Mouse (Mus musculus) kidney, adult 2 months (tissue): ENCODE measurements around the gene Fam83d. TPM values are rescaled to one million over a fixed set of nuclear protein-coding genes. Genes with fewer than 3 reads are reported as not detected.
A peak's percentile ranks its signal among the peaks of the same experiment; 100 is the strongest.

Experiments used
- DNase-seq: peaks from one replicate; pipeline ENCODE4 v3.0.0; 2021
- H3K27ac ChIP-seq: fragments of 200-500 bp; 2 replicates; pipeline ENCODE4 v1.5.1; 2012; ENCODE audit warnings: low read depth, low read length, control low read depth, inconsistent platforms; ENCODE audit not compliant: insufficient read depth
- H3K27me3 ChIP-seq: fragments of 200-500 bp; replicated peaks from 2 replicates; pipeline ENCODE4 v1.6.1; 2012; ENCODE audit warnings: mild to moderate bottlenecking, moderate library complexity, low read length, inconsistent platforms; ENCODE audit not compliant: control insufficient read depth, insufficient read depth
- H3K36me3 ChIP-seq: fragments of 200-500 bp; 2 replicates; pipeline ENCODE4 v1.6.1; 2012; ENCODE audit warnings: mild to moderate bottlenecking, moderate library complexity, low read length, inconsistent platforms; ENCODE audit not compliant: control insufficient read depth, insufficient read depth
- H3K4me1 ChIP-seq: fragments of 200-500 bp; 2 replicates; pipeline ENCODE4 v1.6.1; 2011; ENCODE audit warnings: low read length; ENCODE audit not compliant: control insufficient read depth, insufficient read depth
- H3K4me3 ChIP-seq: fragments of 200-500 bp; 2 replicates; pipeline ENCODE4 v1.5.1; 2011; ENCODE audit warnings: mild to moderate bottlenecking, low read depth, low read length, control low read depth; ENCODE audit not compliant: insufficient read depth
- CTCF ChIP-seq: fragments of 200-500 bp; conservative IDR thresholded peaks from 2 replicates; pipeline ENCODE4 v1.5.1; 2011; ENCODE audit warnings: low read depth, mild to moderate bottlenecking, control low read depth, low read length, moderate library complexity, mixed read lengths; ENCODE audit not compliant: insufficient read depth, insufficient read length
- POLR2A ChIP-seq: fragments of 200-500 bp; IDR thresholded peaks from one replicate; pipeline ENCODE4 v1.6.1; 2011; ENCODE audit warnings: low read depth, low read length, control low read depth
- WGBS: fragments of 180-500 bp; shearing (Covaris S2); methylation state at CpG from one replicate; pipeline ENCODE4 v1.1.7; 2018; 5-methylcytosine and 5-hydroxymethylcytosine counted together
- polyA plus RNA-seq: library from polyadenylated mRNA; depleted of rRNA; stranded (reverse); fragments of >200 nt; gene quantifications from 2 replicates; pipeline ENCODE4 v1.2.3, GENCODE M21; 2012

Fam83d gene
- polyA plus RNA-seq, 1 experiment = 0.50 TPM

- WGBS = 79% methylated on average over 6 of the region's 6 CpGs
Observed at GRCm38 (mm10) chr2:158726252-158726651, 41.6 kb upstream of the Fam83d start.

GRCm38 (mm10) chr2:158728061-158728815, 39.7 kb upstream of the Fam83d start:
- DNase-seq = no peak
- TF ChIP-seq CTCF (no peak), POLR2A (no peak)
- WGBS = 48% methylated on average over 7 of the region's 7 CpGs
- Histone ChIP-seq H3K36me3 (no peaks in the 10 kb centered on the region), H3K4me1 (peaks cover 3% of the 10 kb centered on the region), H3K27me3 (no peaks in the 10 kb centered on the region), H3K4me3 (no peak overlapping the region), H3K27ac (no peak overlapping the region)

More at GRCm38 (mm10) chr2:158726252-158726651, 41.6 kb upstream of the Fam83d start:
- Histone ChIP-seq H3K36me3 (no peaks in the 10 kb centered on the region), H3K4me1 (peaks cover 14% of the 10 kb centered on the region), H3K27ac (no peak overlapping the region), H3K27me3 (no peaks in the 10 kb centered on the region), H3K4me3 (no peak overlapping the region)
- DNase-seq = no peak
- no peak for TF ChIP-seq POLR2A
- peak; percentile 29; the same call in 1 of the 2 replicates for TF ChIP-seq CTCF

DNA sequence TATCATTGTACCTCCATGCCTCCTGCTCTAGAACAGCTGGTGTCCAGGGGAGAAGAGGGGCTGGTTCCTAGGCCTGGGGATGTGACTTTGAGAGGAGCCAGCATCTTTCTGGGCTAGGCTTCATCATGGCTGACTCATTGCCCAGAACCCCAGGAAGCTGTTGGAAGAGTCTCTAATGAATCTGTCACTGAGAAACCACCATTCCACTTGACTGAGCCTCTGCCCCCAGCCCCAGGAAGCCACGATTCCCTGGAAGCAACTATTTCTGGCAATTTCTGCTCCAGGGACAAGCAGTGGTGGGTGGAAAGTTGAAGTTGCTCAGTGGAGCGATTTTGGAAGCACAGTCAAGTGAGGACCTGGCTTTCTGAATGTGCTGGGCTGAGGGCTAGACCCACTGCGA, 37.0 kb upstream of the Fam83d start:
- no peaks in the 10 kb centered on the region for H3K27me3 ChIP-seq
- TF ChIP-seq CTCF (no peak), POLR2A (no peak)
- peaks cover 20% of the 10 kb centered on the region for H3K4me1 ChIP-seq
- H3K27ac ChIP-seq = no peak overlapping the region
- WGBS = 65% methylated on average over 3 of the region's 3 CpGs
- no peaks in the 10 kb centered on the region for H3K36me3 ChIP-seq
- no peak for DNase-seq
- H3K4me3 ChIP-seq = no peak overlapping the region

DNA sequence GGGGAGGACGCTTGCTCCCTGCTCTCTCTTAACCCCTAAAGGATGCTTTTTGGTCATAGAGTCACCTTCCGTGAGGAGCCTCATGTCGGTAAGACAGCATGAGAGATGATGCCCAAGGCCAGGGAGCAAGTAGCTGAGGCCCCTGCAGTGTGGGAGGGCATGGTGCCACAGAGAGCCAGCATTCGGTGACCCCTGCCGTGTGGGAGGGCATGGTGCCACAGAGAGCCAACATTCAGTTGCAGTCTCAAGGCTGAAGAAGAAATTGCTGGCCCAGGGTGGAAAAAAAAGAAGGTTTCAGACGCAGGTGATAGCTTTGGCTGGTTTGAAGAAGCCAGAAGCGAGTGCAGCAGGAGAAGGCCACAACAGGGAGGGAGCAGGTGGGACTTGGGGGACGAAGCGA, 35.4 kb upstream of the Fam83d start:
- TF ChIP-seq POLR2A (no peak), CTCF (no peak)
- no peak overlapping the region for H3K27ac ChIP-seq

GRCm38 (mm10) chr2:158733136-158733535, 34.8 kb upstream of the Fam83d start:
- Histone ChIP-seq H3K36me3 (no peaks in the 10 kb centered on the region), H3K4me3 (no peak overlapping the region), H3K4me1 (peaks cover 20% of the 10 kb centered on the region), H3K27me3 (no peaks in the 10 kb centered on the region), H3K27ac (peak overlapping the region; percentile 18)
- no peak for DNase-seq
- TF ChIP-seq CTCF = no peak
- TF ChIP-seq POLR2A = no peak
- 76% methylated on average over 4 of the region's 4 CpGs for WGBS

More for the DNA sequence above, 35.4 kb upstream of the Fam83d start:
- no peak overlapping the region for H3K4me3 ChIP-seq
- H3K36me3 ChIP-seq = no peaks in the 10 kb centered on the region
- 67% methylated on average over 9 of the region's 9 CpGs for WGBS
- no peak for DNase-seq
- peaks cover 20% of the 10 kb centered on the region for H3K4me1 ChIP-seq
- no peaks in the 10 kb centered on the region for H3K27me3 ChIP-seq

GRCm38 (mm10) chr2:158733914-158734313, 34.0 kb upstream of the Fam83d start:
- WGBS = 52% methylated on average over 6 of the region's 6 CpGs
- Histone ChIP-seq H3K4me3 (no peak overlapping the region), H3K27me3 (no peaks in the 10 kb centered on the region), H3K4me1 (peaks cover 20% of the 10 kb centered on the region), H3K36me3 (no peaks in the 10 kb centered on the region), H3K27ac (peak overlapping the region; percentile 71)
- TF ChIP-seq POLR2A (no peak), CTCF (no peak)
- DNase-seq = peak; percentile 69

DNA sequence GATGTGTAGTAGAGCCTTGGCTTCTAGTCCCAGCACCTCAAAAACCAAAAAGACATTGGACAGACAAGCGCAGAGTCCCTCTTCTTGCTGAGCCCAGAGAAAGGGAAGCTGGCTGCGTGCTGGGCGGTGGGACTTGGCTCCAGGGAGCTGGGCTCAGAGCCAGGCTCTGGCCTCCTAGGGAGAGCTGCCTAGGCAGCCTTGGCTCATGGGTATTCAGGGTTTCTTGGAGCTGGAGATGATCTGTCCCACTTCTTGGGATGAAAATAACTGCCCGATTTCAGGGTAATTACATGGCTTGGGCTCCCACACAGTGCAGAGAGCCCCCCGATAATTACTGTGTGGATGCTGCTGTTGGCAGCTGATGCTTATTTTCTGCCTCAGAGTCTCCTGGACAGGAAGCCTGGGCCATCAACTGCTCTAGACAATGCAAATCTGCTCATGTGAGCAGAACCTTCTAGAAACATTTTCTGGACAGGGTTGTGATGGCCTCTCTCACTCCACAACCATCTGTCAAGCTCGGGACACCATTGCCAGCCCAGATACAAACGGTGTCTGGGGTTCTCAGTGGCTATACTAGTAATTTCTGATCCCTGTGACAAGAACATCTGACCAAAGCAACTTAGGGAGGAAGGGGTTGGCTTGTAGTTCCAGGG, 33.3 kb upstream of the Fam83d start:
- WGBS = 41% methylated on average over 7 of the region's 7 CpGs
- TF ChIP-seq CTCF (no peak), POLR2A (no peak)
- H3K27ac ChIP-seq = peak overlapping the region; percentile 71
- H3K4me1 ChIP-seq = peaks cover 20% of the 10 kb centered on the region
- H3K27me3 ChIP-seq = no peaks in the 10 kb centered on the region
- H3K4me3 ChIP-seq = no peak overlapping the region
- no peaks in the 10 kb centered on the region for H3K36me3 ChIP-seq
- DNase-seq = peak; percentile 86
